Mouse (Mus musculus) thymus, adult 2 months (tissue): ENCODE results near the gene Pitpnm2.

ENCODE experiments used
- CTCF ChIP-seq: fragments of 200-500 bp; IDR thresholded peaks from 2 replicates; pipeline ENCODE4 v1.5.1; 2012; ENCODE audit warnings: mild to moderate bottlenecking, control low read depth, low read length, moderate library complexity, borderline replicate concordance; ENCODE audit not compliant: control insufficient read depth, poor library complexity, insufficient read depth; ENCODE audit errors: extremely low read depth
- POLR2A ChIP-seq: fragments of 200-500 bp; IDR thresholded peaks from 2 replicates; pipeline ENCODE4 v1.6.1; 2012; ENCODE audit warnings: mild to moderate bottlenecking, low read length, control low read depth, moderate library complexity; ENCODE audit not compliant: control insufficient read depth, poor library complexity, insufficient read depth; ENCODE audit errors: extremely low read depth

- no peak for TF ChIP-seq CTCF
- TF ChIP-seq POLR2A = no peak
Measured at GRCm38 (mm10) chr5:124125093-124125492, 124.5 kb downstream of the Pitpnm2 start.
